Mouse (Mus musculus) forebrain, embryonic 11.5 days (tissue): ENCODE measurements around the gene Zdhhc7. TPM values are rescaled to one million over a fixed set of nuclear protein-coding genes. Genes with fewer than 3 reads are reported as not detected.
A peak's percentile ranks its signal among the peaks of the same experiment; 100 is the strongest.

ENCODE experiments used
- ATAC-seq: fragments of 200-750 bp; cut with Nextera tagmentation; replicated peaks from 2 replicates; pipeline ENCODE4 v1.8.0; 2017; ENCODE audit warnings: moderate TSS enrichment; ENCODE audit not compliant: low FRiP score
- DNase-seq: peaks from one replicate; pipeline ENCODE4 v3.0.0-alpha.2; 2017; ENCODE audit warnings: low spot score
- H3K27ac ChIP-seq: fragments of 300-500 bp; sonication (generic); 2 replicates; pipeline ENCODE4 v1.5.1; 2014; ENCODE audit warnings: low read depth, low read length
- H3K27me3 ChIP-seq: fragments of 300-500 bp; sonication (generic); 2 replicates; pipeline ENCODE4 v1.6.1; 2014; ENCODE audit warnings: mild to moderate bottlenecking, low read length, mixed read lengths; ENCODE audit not compliant: control insufficient read depth, insufficient read depth
- H3K36me3 ChIP-seq: fragments of 300-500 bp; sonication (generic); 2 replicates; pipeline ENCODE4 v1.6.1; 2014; ENCODE audit warnings: mild to moderate bottlenecking, low read length, moderate library complexity, mixed read lengths; ENCODE audit not compliant: control insufficient read depth, insufficient read depth
- H3K4me1 ChIP-seq: fragments of 300-500 bp; sonication (generic); replicated peaks from 2 replicates; pipeline ENCODE4 v1.6.1; 2014; ENCODE audit warnings: low read length, mixed read lengths; ENCODE audit not compliant: control insufficient read depth, insufficient read depth
- H3K4me2 ChIP-seq: fragments of 300-500 bp; sonication (generic); 2 replicates; pipeline ENCODE4 v1.6.1; 2014; ENCODE audit warnings: low read depth, mild to moderate bottlenecking, low read length, moderate library complexity, mixed read lengths; ENCODE audit not compliant: severe bottlenecking
- H3K4me3 ChIP-seq: fragments of 300-500 bp; sonication (generic); 2 replicates; pipeline ENCODE4 v1.5.1; 2014; ENCODE audit warnings: low read depth, low read length
- H3K9ac ChIP-seq: fragments of 300-500 bp; sonication (generic); 2 replicates; pipeline ENCODE4 v1.6.1; 2014; ENCODE audit warnings: low read length
- H3K9me3 ChIP-seq: fragments of 300-500 bp; sonication (generic); 2 replicates; pipeline ENCODE4 v1.6.1; 2016; ENCODE audit warnings: low read length, mixed read lengths; ENCODE audit not compliant: control insufficient read depth
- WGBS: fragments of 180-500 bp; shearing (Covaris S2); extraction: QIAGEN DNeasy Blood & Tissue Kit; methylation state at CpG from one replicate; pipeline ENCODE4 v1.1.7; 2014; 5-methylcytosine and 5-hydroxymethylcytosine counted together
- polyA plus RNA-seq: library from polyadenylated mRNA; unstranded; fragments of >200 nt; fragmentation: Nextera tagmentation; extraction: Ambion mirVana; gene quantifications from 2 replicates; pipeline ENCODE4 v1.2.1, GENCODE M21; 2014

Zdhhc7 gene
- 29.4 and 29.9 TPM in 2 replicates for polyA plus RNA-seq

DNA sequence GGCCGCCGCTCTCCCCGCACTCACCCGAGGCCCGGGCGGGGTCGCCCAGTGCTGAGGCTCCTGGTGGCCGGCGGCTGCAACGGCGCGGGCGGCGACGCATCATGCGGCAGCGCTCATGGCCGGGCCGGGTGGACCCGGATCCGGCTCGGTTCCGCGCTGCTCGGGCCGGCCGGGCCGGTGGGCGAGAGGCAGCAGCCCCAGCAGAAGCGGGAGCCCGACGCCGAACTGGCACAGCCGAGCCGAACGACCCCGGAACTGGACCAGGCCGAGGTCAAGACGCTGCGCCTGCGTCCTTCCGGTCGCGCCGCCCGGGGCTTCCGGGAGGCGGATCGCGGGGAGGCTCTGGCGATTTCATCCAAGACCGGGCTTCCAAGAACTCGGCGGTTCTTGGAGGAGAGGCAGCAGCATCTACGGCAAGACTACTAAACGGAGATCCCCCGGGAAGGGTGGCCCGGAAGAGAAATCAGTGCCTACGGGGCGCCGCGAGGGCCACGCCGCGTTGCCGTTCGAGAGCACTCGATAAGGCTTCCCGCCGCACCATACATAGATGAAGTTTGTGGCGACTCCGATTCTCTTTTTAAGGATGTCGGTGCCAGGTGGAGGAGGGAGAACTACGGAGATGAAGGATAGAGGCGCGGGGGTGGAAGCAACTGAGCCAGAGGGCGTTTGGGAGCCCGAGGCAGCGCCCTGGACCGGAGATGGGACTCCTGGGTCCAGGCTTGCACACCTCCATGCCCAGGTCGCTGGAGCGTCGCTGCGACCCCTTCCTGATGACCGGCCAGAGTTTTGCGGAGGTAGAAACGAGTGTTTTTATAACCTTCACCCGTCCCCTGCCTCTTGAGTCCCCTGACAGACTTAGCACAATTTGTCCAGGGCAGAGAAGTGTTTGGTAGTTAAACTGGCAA lies at the start of gene Zdhhc7:
Gene Zdhhc7, minus strand, starts transcription at position 415 of the 905 bp plus-strand sequence.
- H3K27me3 ChIP-seq: no peaks in the 10 kb centered on the region
- DNase-seq (peak; percentile 87), ATAC-seq (peak; percentile 67)
- H3K9ac ChIP-seq: peak within 1 kb of the TSS; percentile 80
- H3K4me1 ChIP-seq: peaks cover 11% of the 10 kb centered on the region
- no peaks in the 10 kb centered on the region for H3K36me3 ChIP-seq
- peak within 1 kb of the TSS; percentile 84 for H3K27ac ChIP-seq
- peak within 1 kb of the TSS; percentile 80 for H3K4me3 ChIP-seq
- peak within 1 kb of the TSS; percentile 93 for H3K4me2 ChIP-seq
- no peaks in the 10 kb centered on the region for H3K9me3 ChIP-seq
- under 1% methylated on average over 88 of the region's 88 CpGs for WGBS

DNA sequence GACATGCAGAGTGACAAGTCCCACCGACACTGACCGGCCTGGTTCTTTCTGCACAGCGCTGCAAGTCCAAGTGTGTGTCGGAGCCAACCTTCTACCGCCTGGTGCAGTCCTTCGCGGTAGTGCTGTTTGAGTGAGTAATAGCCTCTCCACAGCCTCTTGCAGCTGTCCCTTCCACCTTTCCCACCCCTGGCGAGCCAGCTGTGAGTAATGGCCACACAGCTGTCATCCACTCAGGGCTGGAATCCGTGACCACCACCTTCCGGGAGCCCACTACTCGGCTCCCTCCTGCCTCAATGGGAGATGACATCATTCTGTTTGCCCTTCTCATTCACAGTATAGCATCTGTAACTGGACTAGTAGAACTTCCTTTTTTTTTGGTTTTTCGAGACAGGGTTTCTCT lies 48.7 kb upstream of the Zdhhc7 start:
- no peak overlapping the region for H3K4me3 ChIP-seq
- H3K27me3 ChIP-seq: no peaks in the 10 kb centered on the region
- ATAC-seq (no peak), DNase-seq (no peak)
- no peak overlapping the region for H3K4me2 ChIP-seq
- no peaks in the 10 kb centered on the region; the same call in 1 of the 2 replicates for H3K4me1 ChIP-seq
- WGBS: 79% methylated on average over 12 of the region's 12 CpGs
- no peak overlapping the region for H3K27ac ChIP-seq
- H3K9ac ChIP-seq: no peak overlapping the region
- no peaks in the 10 kb centered on the region for H3K36me3 ChIP-seq
- no peaks in the 10 kb centered on the region for H3K9me3 ChIP-seq

GRCm38 (mm10) chr8:120146051-120146450 lies 44.8 kb upstream of the Zdhhc7 start:
- H3K4me2 ChIP-seq: no peak overlapping the region
- ATAC-seq (no peak), DNase-seq (no peak)
- H3K9ac ChIP-seq: no peak overlapping the region
- H3K4me1 ChIP-seq: peaks cover 7% of the 10 kb centered on the region
- no peak overlapping the region for H3K4me3 ChIP-seq
- no peaks in the 10 kb centered on the region for H3K9me3 ChIP-seq
- H3K27ac ChIP-seq: no peak overlapping the region
- WGBS: 60% methylated on average over 1 of the region's 1 CpGs
- no peaks in the 10 kb centered on the region for H3K27me3 ChIP-seq
- H3K36me3 ChIP-seq: no peaks in the 10 kb centered on the region

DNA sequence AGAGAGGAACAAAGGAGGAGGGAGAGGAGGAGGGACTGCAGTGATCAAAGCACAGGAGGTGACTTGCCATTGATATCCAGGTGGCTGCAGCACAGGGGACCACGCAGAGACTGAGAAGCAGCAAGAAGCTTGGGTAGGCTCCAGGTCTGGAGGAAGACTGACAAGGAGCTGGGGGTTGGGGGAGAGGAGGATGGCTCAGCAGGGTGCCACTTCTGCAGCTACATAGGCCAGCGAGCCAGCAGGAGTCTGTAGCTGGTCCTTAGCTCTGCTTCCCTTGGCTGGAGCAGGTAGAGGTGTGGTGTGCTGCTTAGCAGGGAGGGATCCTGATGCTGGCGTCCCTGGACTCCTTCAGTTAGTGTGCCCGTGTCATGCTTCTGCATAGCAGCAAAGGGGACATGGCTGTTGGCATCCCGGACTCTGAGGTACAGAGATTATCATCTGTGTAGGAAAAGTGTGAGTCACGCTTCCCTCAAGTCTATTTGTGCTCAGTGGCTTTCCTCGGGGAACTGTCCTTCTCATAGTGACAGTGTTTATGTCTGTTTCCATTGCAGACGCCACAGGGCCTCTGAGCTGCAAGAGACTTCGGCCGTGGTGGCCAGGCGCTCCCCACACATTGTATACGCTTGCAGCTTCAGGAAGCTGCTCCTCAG lies 43.5 kb upstream of the Zdhhc7 start:
- Histone ChIP-seq H3K27ac (peak overlapping the region; percentile 64), H3K4me2 (no peak overlapping the region), H3K9ac (no peak overlapping the region), H3K36me3 (no peaks in the 10 kb centered on the region), H3K4me3 (no peak overlapping the region), H3K4me1 (peaks cover 7% of the 10 kb centered on the region), H3K9me3 (no peaks in the 10 kb centered on the region), H3K27me3 (no peaks in the 10 kb centered on the region)
- 63% methylated on average over 12 of the region's 12 CpGs for WGBS
- DNase-seq (no peak), ATAC-seq (no peak)

DNA sequence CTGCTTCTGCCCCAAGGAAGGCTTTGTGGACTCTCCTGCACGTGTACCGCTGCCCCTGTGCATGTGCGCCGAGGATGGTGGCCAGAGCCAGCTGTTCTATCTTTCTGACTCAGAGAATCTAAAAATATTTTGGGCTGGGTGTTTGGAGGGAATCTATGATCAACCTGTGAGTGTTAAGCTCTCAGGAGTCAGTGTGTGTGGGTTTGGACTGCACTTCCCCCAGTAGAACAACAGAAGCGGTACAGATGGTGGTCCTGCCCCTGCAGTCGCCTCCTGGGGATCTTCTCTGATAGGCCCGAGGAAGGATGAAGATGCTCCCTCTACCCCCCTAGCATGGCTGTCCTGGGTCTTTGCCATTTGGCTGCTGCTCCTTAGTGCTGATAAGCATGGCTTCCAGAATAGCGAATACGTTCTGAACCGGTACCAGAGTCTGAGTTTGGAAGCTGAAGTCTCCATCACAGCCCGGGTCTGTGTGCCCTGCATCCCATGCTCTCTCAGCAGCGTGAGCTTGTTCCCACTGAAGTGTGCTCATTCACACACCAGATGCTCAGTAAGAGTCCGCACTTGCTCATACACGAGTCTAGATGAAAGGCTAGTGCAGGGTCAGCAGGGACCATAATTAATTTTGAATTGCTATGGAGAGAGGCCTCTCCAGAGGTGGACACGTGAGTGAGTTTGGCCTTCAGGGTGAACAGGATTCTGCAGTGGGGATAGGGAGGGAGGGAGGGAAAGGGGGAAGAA lies 42.8 kb upstream of the Zdhhc7 start:
- Histone ChIP-seq H3K9me3 (no peaks in the 10 kb centered on the region), H3K27me3 (no peaks in the 10 kb centered on the region), H3K36me3 (no peaks in the 10 kb centered on the region), H3K4me3 (no peak overlapping the region), H3K4me1 (peaks cover 7% of the 10 kb centered on the region), H3K4me2 (no peak overlapping the region), H3K27ac (peak overlapping the region; percentile 64), H3K9ac (no peak overlapping the region)
- 67% methylated on average over 15 of the region's 15 CpGs for WGBS
- no peak; the same call in 1 of the 2 replicates for ATAC-seq
- no peak for DNase-seq

DNA sequence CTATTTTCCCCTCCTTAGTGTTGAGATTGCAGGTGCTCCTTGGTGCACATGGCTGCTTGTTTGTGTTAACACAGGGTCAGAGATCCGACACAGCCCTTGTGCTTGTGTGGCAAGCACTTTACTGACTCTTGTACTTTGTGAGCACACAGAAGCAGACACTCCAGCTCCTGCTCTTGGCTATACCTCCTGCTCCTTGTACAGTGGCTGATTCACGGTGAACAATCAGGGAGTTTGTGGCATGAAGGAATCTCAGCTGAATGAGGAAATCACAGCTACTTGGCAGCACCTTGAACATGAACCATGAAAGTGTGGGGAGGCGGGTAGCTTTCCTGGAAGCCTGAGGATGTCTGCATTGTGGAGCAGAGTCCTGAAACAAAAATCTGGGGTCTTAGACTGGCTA lies 39.5 kb upstream of the Zdhhc7 start:
- Histone ChIP-seq H3K27me3 (no peaks in the 10 kb centered on the region), H3K36me3 (no peaks in the 10 kb centered on the region), H3K9ac (no peak overlapping the region), H3K27ac (no peak overlapping the region), H3K4me1 (peaks cover 7% of the 10 kb centered on the region), H3K4me2 (no peak overlapping the region), H3K4me3 (no peak overlapping the region), H3K9me3 (no peaks in the 10 kb centered on the region)
- WGBS: 80% methylated on average over 3 of the region's 3 CpGs
- DNase-seq: no peak
- no peak for ATAC-seq

GRCm38 (mm10) chr8:120138958-120139357 lies 37.7 kb upstream of the Zdhhc7 start:
- Histone ChIP-seq H3K27me3 (no peaks in the 10 kb centered on the region), H3K27ac (no peak overlapping the region), H3K4me1 (no peaks in the 10 kb centered on the region; the same call in 1 of the 2 replicates), H3K9me3 (no peaks in the 10 kb centered on the region), H3K36me3 (no peaks in the 10 kb centered on the region), H3K4me3 (no peak overlapping the region), H3K9ac (no peak overlapping the region), H3K4me2 (no peak overlapping the region)
- no peak for DNase-seq
- 91% methylated on average over 2 of the region's 2 CpGs for WGBS
- ATAC-seq: no peak

DNA sequence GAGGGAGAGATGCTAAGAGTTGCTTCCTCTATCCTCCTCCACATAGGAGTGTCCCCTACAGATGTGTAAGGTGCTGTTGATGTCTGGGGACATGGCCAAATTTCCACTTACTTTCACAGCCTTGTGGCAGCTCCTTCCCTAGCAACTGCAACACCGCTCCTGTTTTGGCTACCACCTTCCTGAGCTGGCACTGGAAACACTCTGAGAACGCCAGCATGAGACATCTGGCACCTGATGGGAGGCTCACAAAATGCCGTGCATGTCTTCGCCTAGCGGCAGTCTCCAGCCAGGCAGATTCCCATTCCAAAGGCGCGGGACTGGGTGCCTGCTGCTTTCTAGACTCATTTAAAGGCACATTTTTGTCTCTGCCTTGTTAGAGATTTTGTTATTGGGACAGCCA lies 35.3 kb upstream of the Zdhhc7 start:
- no peak overlapping the region for H3K9ac ChIP-seq
- no peak overlapping the region for H3K4me2 ChIP-seq
- ATAC-seq: no peak
- WGBS: 67% methylated on average over 7 of the region's 7 CpGs
- no peak overlapping the region for H3K27ac ChIP-seq
- DNase-seq: no peak
- H3K36me3 ChIP-seq: no peaks in the 10 kb centered on the region
- no peaks in the 10 kb centered on the region for H3K9me3 ChIP-seq
- no peak overlapping the region for H3K4me3 ChIP-seq
- H3K27me3 ChIP-seq: no peaks in the 10 kb centered on the region
- H3K4me1 ChIP-seq: no peaks in the 10 kb centered on the region; the same call in 1 of the 2 replicates
